27 mouse cellular contexts compared by ENCODE assay signal in the genomic region with DNA sequence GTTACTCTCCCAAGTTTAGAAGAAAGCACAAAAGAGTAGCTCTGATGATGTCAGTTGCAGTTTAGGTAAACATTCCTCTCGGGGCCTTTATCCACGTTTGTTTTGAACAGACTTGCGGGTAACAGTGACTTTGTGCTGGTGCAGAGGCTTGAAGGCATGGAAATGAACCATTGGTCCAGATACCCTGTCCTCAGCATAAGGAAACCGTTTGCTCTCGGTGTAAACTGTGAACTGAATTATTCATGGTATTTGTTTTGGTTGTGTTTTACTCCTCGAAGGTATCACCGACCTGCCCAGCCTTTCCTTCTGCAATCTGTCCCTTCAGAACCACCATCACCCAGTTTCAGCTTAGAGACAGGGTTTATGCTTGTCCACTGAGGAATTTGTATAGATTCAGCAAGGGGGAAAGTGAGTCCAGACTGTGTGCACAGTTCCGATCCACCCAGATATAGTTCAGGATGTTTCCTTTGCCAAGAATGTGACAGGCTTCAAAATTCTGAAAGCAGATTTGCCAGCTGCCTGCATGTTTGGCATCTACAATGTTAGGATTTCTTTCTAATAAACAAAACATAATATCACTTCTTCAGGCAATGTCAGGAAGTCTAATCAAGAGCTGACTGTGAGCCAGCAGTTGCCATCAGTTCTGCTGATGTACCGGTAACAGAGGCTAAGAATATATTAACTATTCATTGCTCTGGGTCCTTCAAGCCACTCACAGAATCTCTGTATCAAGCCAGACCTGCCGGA. TPM values are rescaled to one million over a fixed set of nuclear protein-coding genes. Genes with fewer than 3 reads are reported as not detected.
A peak's percentile ranks its signal among the peaks of the same experiment; 100 is the strongest.
DNase-seq lines count a peak whose midpoint lies in the region; ATAC-seq lines count a peak whose summit lies in the region.
"Had no signal": no experiment of that assay in that cellular context is flagged by ENCODE, and none has a peak within 500 bp of the region (broad histone marks: within the 10 kb centered on the region; RNA-seq: fewer than 3 reads in every experiment).

No protein-coding gene starts in this region.

- 44% methylated on average over 10 of the region's 10 CpGs for WGBS in embryonic facial prominence, embryonic 14.5 days
- 72% methylated on average over 10 of the region's 10 CpGs for WGBS in embryonic facial prominence, embryonic 10.5 days

- H3K36me3 ChIP-seq in embryonic facial prominence, embryonic 14.5 days (ENCODE audit: control insufficient read depth, insufficient read depth, low read length): no peaks in the 10 kb centered on the region
- no peaks in the 10 kb centered on the region for H3K36me3 ChIP-seq in embryonic facial prominence, embryonic 10.5 days (replicated peaks)
- H3K36me3 ChIP-seq: embryonic facial prominence, embryonic 12.5 days; heart, embryonic 10.5 days; heart, embryonic 15.5 days; hindbrain, embryonic 12.5 days; intestine, embryonic 15.5 days; stomach, embryonic 15.5 days had no signal

- H3K9ac ChIP-seq in embryonic facial prominence, embryonic 14.5 days (ENCODE audit: low read depth, low read length): no peak overlapping the region
- H3K9ac ChIP-seq: embryonic facial prominence, embryonic 12.5 days; heart, embryonic 15.5 days; hindbrain, embryonic 12.5 days; intestine, embryonic 15.5 days; liver, embryonic 14.5 days; stomach, embryonic 15.5 days had no signal

- DNase-seq in embryonic facial prominence, embryonic 14.5 days (ENCODE audit: low spot score): peak; percentile 46
- no peak for DNase-seq in embryonic facial prominence, embryonic 10.5 days (ENCODE audit: low spot score)
- peak; percentile 7 for DNase-seq in kidney, postnatal 10 days
- DNase-seq in kidney, postnatal 4 days: no peak
- DNase-seq in Muller cell, postnatal 12 days (ENCODE audit: inconsistent ontology term): peak; percentile 4
- DNase-seq in lung, postnatal 36 days: peak; percentile 13
- DNase-seq in frontal cortex, postnatal 36 days (ENCODE audit: low spot score in 2 of 2): no peak
- DNase-seq: adrenal gland, adult 8-10 months; cerebellum, adult 8-10 months; cerebellum, postnatal 36 days; gastrocnemius, postnatal 14 days; heart, postnatal 36 days; kidney, adult 2 months; layer of hippocampus, adult 9-11 months; liver; midbrain, embryonic 14.5 days; right cerebral cortex, postnatal 25 days; thymus, postnatal 14 days had no signal

- no peaks in the 10 kb centered on the region for H3K9me3 ChIP-seq in embryonic facial prominence, embryonic 14.5 days (ENCODE audit: control insufficient read depth, low read length)
- no peaks in the 10 kb centered on the region for H3K9me3 ChIP-seq in embryonic facial prominence, embryonic 10.5 days
- H3K9me3 ChIP-seq: embryonic facial prominence, embryonic 12.5 days; heart, embryonic 10.5 days; heart, embryonic 15.5 days; hindbrain, embryonic 12.5 days; intestine, embryonic 15.5 days; stomach, embryonic 15.5 days had no signal

- no peak overlapping the region for H3K4me3 ChIP-seq in embryonic facial prominence, embryonic 14.5 days (ENCODE audit: low read depth, low read length)
- H3K4me3 ChIP-seq in embryonic facial prominence, embryonic 10.5 days: no peak overlapping the region
- H3K4me3 ChIP-seq: embryonic facial prominence, embryonic 12.5 days; heart, embryonic 10.5 days; heart, embryonic 15.5 days; hindbrain, embryonic 12.5 days; intestine, embryonic 15.5 days; stomach, embryonic 15.5 days had no signal

- no peaks in the 10 kb centered on the region for H3K4me1 ChIP-seq in embryonic facial prominence, embryonic 14.5 days (ENCODE audit: control insufficient read depth, insufficient read depth, low read length)
- no peaks in the 10 kb centered on the region for H3K4me1 ChIP-seq in embryonic facial prominence, embryonic 10.5 days
- H3K4me1 ChIP-seq: embryonic facial prominence, embryonic 12.5 days; heart, embryonic 10.5 days; heart, embryonic 15.5 days; hindbrain, embryonic 12.5 days; intestine, embryonic 15.5 days; stomach, embryonic 15.5 days had no signal

- no peak overlapping the region for H3K4me2 ChIP-seq in embryonic facial prominence, embryonic 14.5 days (ENCODE audit: low read depth, low read length)
- H3K4me2 ChIP-seq: embryonic facial prominence, embryonic 12.5 days; heart, embryonic 15.5 days; hindbrain, embryonic 12.5 days; intestine, embryonic 15.5 days; stomach, embryonic 15.5 days had no signal

- ATAC-seq in embryonic facial prominence, embryonic 14.5 days (ENCODE audit: low read depth): no peak
- ATAC-seq: hindbrain, postnatal 0 days; intestine, embryonic 15.5 days had no signal

- no peaks in the 10 kb centered on the region for H3K27me3 ChIP-seq in embryonic facial prominence, embryonic 14.5 days (replicated peaks; ENCODE audit: control insufficient read depth, insufficient read depth, low read length)
- no peaks in the 10 kb centered on the region for H3K27me3 ChIP-seq in embryonic facial prominence, embryonic 10.5 days (replicated peaks; ENCODE audit: low read depth, poor library complexity, severe bottlenecking)
- H3K27me3 ChIP-seq: CH12.LX; embryonic facial prominence, embryonic 12.5 days; heart, embryonic 15.5 days; hindbrain, embryonic 12.5 days; intestine, embryonic 15.5 days; stomach, embryonic 15.5 days had no signal

- H3K27ac ChIP-seq in embryonic facial prominence, embryonic 14.5 days (replicated peaks; ENCODE audit: low read depth, low read length): peak overlapping the region; percentile 39; the same call in 1 of the 2 replicates
- no peak overlapping the region for H3K27ac ChIP-seq in embryonic facial prominence, embryonic 10.5 days (replicated peaks)
- H3K27ac ChIP-seq: embryonic facial prominence, embryonic 12.5 days; heart, embryonic 10.5 days; heart, embryonic 15.5 days; hindbrain, embryonic 12.5 days; hindbrain, postnatal 0 days; intestine, embryonic 15.5 days; liver, embryonic 14.5 days; stomach, embryonic 15.5 days had no signal

RNA-seq across cellular contexts. Expression of gene Alcam, which starts 54.9 kb away (rescaled TPM):
- 63.7 and 73.5 TPM in 2 replicates for polyA plus RNA-seq in embryonic facial prominence, embryonic 14.5 days (2014; fragmentation: Nextera tagmentation; extraction: Ambion mirVana)
- polyA plus RNA-seq in embryonic facial prominence, embryonic 10.5 days (2016; fragmentation: Nextera tagmentation; extraction: Ambion mirVana): 5.1 and 5.4 TPM in 2 replicates

Comparison
In these comparisons a context has a peak if more than half of its experiments do, and no peak if none do; other contexts are left out.
1. DNase-seq: peak in embryonic facial prominence, embryonic 14.5 days (single experiment), kidney, postnatal 10 days (single experiment), Muller cell, postnatal 12 days (single experiment) and lung, postnatal 36 days (single experiment); none in embryonic facial prominence, embryonic 10.5 days (single experiment), kidney, postnatal 4 days (0 of 2) and frontal cortex, postnatal 36 days (0 of 2).
2. RNA of gene Alcam, which starts 54.9 kb away (polyA plus RNA-seq): 63.7 to 73.5 TPM in embryonic facial prominence, embryonic 14.5 days; 5.1 to 5.4 TPM in embryonic facial prominence, embryonic 10.5 days; every median in the first group is over 10 times any median in the second.